Mouse (Mus musculus) kidney, adult 2 months (tissue): ENCODE measurements at regions not wholly inside any gene's neighbourhood (a gene's known extent, or its start where the extent isn't known, plus 50 kb on each side); places are given as distances from the start of the nearest gene placed in this dataset.

ENCODE experiments used
- CTCF ChIP-seq: fragments of 200-500 bp; conservative IDR thresholded peaks from 2 replicates; pipeline ENCODE4 v1.5.1; 2011; ENCODE audit warnings: low read depth, mild to moderate bottlenecking, control low read depth, low read length, moderate library complexity, mixed read lengths; ENCODE audit not compliant: insufficient read depth, insufficient read length
- POLR2A ChIP-seq: fragments of 200-500 bp; IDR thresholded peaks from one replicate; pipeline ENCODE4 v1.6.1; 2011; ENCODE audit warnings: low read depth, low read length, control low read depth

DNA sequence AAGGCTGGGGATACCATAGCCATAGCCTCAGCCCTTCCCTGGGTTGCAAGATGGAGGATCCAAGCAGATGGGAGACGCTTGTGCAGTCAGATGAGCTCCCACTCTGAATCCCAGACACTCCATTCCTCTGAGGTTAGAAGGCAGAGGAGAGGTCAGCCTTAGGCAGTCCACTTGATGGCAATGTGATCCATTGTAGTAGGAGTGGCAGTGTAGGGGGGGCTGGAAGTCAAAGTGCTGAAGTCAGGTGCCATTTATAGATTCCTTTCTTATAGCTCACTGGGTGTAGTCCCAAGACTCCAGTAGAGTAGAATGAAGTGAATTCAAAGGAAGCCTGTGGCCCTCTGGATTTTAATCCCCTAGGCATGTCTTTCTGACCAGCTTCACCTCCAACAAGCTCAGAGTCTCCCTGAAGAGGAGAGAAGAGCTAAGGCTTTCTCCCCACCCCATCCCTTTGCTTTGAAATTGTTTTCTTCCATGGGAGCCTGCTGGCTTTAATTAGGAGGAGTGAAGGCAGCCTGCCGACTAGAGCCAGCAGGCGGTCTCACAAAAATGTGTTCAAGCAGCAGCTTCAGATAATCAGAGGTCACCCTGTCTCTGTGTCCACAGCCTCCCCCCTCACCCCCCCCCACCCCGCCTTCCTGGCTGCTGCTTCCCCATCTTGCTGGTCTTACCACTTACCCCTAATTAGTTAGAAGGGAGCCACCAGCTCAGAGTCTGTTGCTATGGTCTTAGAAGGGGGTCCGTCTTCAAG lies 2426.4 kb upstream of the 5930422O12Rik start:
- TF ChIP-seq CTCF (no peak), POLR2A (no peak)
